Mouse (Mus musculus) mature B cell (primary cell): Measurements from ENCODE around the gene Urgcp.

Experiments
- in situ Hi-C: fragments of 300-500 bp; cut with MboI; formaldehyde crosslinking; loops from 2 replicates; pipeline ENCODE4 v1.14.3; 2019

Urgcp gene

DNA sequence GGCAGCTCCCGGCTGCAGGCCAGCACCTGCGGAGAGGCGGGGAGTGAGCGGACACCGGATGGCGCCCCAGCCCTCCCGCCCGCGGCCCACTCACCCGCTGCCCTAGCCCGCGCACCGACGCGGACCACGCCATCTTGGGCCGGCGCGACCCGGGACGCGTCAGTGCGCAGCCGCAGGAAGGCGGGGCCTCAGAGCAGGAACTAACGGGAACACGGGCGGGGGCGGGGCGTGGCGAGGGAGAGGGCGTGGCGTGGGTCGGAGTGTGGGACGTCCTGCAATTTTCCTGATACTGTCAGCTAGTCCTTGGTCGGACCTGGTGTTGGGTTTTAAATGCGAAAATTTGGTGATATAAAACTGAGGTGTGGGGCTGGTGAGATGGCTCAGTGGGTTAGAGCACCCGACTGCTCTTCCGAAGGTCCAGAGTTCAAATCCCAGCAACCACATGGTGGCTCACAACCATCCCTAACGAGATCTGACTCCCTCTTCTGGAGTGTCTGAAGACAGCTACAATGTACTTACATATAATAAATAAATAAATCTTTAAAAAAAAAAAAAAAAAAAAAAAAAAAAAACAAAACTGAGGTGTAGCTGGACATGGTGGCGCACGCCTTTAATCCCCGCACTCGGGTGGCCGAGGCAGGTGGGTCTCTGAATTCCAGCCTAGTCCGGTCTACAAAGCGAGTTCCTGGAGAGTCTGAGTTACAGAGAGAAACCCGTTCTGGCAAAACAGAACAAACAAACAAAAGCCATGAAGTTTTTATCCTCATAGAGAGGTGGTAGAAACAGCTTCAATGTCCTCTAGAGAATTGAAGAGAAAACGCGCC is 54.4 kb downstream of the Urgcp start:
- in situ Hi-C loops, result no loop called here

DNA sequence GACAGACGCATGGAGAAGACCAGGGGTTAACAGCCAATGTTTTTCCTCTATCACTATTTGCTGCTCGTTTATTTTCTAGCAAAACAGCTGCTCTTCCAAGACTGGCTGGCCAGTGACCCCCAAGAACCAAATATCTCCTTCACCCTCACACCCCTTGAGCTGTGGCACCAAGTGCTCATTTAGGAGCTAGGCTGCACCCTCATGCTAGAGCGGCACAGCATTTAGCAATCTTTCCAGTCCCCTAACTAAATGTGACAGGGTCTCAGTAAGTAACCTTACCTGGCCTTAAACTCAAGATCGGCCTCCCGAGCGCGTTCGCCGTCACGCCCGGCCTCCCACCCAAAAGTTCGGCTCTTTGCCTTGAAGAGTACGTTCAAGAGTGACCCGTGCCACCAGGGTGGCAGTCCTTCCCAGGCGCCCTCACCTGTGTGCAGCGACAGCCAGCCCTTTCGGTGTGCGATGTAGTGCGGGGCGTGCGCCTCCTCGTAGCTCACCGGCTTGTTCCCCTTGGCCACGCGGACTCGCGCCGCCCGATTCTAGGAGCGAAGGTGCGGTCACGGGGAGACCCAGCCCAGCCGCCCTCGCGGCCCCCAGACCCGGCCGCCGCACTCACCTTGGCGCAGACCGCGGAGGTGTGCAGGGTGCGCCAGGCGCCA is 55.2 kb downstream of the Urgcp start:
- in situ Hi-C loops, result no loop called here

DNA sequence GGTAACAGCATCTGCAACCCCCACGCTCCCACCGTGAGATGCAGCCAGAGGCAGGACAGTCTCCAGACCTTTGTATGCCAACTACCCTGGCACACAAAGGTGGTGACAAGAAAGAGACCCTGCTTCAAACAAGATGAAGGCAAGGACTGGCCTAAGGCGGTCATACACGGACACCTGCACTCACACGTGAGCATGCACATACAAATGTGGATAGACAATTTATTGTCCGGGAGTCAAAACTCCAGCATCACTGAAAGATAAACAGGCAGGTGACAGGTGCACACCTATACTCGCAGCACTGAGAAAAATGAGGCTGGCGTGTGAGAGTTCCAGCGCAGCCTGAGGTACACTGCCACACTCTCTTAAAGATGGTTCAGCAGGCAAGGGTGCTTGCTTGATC is 56.2 kb downstream of the Urgcp start:
- in situ Hi-C loops, result no loop called here

DNA sequence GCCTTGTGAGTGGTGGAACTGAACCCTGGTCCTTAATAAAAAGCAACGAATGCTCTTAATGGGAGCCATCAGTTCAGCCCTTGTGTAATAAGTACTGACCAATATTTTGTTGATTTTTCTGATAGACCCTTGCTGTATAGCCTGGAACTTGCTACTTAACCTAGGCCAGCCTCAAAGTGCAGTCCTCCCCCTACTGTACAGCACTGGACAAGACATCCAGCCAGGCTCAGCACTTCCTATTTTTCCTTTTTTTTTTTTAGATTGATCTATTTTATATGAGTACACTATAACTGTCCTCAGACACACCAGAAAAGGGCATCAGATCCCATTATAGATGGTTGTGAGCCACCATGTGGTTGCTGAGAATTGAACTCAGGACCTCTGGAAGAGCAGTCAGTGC is 58.8 kb downstream of the Urgcp start:
- in situ Hi-C loops, result no loop called here

DNA sequence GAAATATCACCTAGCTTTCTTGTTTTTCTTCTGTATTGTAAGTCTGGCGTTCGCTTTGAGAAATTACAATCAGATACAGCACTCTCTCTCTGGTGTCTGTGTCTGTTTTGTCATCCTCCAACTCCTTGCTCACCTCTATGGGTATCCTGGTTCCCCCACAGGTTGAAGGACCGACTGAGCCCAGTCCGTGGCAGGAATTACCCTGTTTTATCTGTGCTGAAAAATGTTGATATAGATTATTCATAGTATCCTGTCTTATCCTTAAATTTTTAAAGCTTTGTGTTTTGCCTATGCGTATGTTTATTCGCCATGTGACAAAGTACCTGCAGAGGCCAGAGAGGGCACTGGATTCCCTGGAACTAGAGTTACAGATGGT is 59.2 kb downstream of the Urgcp start:
- in situ Hi-C loops, result no loop called here

DNA sequence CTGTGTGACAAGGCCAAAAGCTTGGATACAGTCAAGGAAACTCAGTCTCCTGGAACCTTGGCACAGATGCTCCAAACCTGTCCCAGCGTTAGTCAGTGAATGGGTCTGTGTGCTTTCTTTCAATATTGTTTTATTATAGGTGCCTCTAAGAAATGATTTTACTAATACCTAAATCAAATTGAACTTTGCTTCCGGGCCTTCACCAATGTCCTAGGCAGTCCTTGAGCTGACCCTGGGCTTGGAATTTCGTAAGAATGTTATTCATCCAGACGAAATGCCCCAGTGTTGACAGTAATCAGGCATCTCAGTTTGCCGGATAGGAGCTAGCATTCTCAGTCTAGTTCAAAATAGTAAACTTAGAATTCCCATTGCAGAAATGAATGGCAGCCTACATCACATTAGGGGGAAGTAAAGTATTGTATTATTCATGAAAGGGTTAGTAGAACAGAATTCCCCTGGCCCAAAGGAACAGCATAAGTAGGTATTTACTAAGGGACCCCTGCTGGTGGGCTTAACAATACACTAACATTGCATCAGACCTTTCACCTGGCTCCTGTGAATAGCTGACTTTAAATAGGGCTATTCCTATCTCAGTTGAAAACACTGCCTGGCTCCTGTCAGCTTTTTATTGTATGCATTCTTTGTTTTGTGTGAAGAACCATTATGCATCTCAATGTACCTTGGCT is 59.8 kb downstream of the Urgcp start:
- in situ Hi-C loops, result no loop called here

DNA sequence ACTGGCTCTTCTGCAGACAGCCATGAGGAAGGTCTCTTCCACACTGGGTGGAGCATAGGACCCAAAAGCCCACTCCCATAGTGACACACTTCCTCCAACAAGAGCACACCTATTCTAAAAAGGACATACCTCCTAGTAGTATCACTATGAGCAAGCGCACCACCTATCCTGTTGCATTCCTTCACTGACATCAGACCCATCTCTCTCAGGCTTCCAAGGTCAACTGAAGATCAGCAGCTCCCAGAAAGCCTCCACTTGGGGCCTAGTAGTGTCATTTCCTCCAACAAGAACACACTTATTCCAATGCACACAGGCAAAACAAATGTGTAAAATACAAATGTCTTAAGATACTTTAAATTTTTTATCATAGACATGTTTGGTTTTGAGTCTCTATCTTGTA is 60.4 kb downstream of the Urgcp start:
- in situ Hi-C loops, result no loop called here

DNA sequence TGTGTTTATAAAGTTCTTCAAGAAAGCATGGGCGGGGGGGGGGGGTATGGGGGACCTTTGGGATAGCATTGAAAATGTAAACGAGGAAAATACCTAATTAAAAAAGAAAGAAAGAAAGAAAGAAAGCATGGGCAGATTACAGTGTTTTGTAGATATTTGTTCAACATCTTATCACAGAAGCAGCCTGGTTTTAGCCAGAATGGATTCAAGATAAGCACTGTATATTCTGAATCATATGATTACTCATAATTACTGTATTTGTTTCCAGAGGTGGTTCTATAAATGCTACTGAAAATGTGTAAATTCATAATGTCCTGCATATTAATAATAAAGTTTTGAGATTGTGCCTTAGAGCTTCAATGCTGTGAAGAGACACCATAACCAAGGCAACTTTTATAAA is 60.9 kb downstream of the Urgcp start:
- in situ Hi-C loops, result no loop called here

DNA sequence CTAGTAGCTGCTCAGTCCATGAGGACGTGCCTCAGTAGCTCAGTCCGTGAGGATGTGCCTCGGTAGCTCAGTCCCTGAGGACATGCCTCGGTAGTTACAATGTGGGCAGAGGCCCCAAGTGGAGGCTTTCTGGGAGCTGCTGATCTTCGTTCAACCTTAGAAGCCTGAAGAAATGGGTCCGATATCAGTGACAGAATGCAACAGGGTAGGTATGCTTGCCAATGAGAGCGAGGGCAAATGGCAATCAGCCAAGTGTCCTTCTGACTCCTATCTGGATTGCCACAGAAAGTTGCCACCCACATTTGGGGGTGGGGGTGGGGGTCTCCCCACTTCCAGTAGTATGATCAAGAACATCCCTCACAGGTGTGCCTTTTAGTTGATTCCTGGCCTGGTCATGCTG is 61.4 kb downstream of the Urgcp start:
- in situ Hi-C loops, result no loop called here

DNA sequence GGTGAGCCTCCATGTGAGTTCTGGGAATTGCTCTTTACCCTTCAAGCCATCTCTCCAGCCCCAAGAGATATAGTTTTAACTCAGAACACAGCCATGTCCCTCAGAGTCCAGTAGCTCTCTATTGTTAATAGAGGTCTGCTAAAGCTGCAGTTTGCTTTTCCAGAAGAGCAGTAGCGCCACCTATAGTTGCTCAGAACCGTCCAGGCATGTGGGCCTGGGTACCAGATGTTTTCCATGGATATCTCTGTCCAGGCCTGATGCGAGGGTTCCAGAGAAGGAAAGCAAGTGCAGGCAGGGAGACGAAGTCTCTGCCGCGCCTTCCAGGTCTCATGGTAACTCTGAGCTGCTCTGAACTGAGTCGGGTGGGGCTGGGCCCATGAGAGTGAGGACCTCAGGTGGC is 70.4 kb downstream of the Urgcp start:
- in situ Hi-C loops, result no loop called here

DNA sequence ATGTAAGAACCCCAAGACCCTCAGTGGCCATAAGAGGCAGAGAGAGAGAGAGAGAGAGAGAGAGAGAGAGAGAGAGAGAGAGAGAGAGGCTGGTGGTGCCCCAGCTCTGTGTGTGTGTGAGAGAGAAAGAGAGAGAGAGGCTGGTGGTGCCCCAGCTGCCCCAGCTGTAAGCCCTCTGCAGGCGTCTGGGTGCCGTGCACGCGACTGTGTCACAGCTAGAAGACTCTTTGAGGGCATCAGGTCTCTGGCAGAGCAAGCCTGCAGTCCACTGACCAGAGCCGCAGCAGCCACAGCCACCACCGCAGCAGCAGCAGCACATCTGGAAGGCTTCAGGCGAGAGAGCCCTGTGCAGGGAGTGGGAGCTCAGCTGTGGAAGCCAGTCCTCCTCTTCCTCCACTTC is 77.9 kb downstream of the Urgcp start:
- in situ Hi-C loops, result no loop called here

DNA sequence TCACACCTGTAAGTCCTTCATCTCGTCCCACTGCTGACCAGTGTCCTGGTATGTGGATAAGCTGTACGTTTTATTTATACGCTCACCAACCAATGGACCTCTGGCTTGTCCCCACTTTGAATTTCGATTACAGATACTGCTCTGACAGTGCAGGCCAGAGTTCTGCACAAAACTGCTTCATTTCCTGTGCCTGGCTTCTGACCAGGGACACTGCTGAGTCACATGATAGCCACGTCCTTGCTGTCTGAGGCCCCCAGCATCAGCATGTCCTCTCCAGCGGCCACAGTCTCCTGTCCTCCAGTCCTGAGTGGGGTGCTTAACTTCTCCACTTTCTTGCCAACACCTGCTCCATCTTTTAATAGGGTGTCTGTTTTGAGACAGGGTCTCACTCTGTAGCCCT is 79.6 kb downstream of the Urgcp start:
- in situ Hi-C loops, result no loop called here
